Mouse (Mus musculus) thymus, postnatal 25 days (tissue): ENCODE measurements around the gene Ccn1.

Experiments
- DNase-seq: peaks from one replicate; pipeline ENCODE4 v3.0.0; 2022

Ccn1 gene

DNA sequence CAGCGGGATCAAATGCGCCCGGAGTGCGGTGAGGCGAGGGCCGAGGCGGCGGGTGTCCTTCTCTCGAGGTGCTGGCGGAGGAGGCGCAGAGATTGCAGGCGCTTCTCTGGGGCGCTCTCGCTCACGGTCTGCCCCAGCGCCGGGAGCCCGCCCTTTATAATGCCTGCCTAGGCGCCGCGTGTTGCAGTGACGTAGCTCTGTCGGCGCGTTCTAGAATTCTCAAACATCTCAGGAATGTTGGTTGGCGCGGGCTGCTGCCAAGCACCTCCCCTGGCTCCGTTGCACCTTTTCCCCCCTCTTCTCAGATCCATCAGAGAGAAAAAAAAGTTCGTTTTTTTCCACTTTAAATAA lies at the start of gene Ccn1:
Gene Ccn1 (minus strand): TSS at position 130 of the 351 bp plus-strand sequence.
- DNase-seq: no peak

- no peak for DNase-seq
Observed at GRCm38 (mm10) chr3:145693361-145693760, 43.6 kb upstream of the Ccn1 start.

DNA sequence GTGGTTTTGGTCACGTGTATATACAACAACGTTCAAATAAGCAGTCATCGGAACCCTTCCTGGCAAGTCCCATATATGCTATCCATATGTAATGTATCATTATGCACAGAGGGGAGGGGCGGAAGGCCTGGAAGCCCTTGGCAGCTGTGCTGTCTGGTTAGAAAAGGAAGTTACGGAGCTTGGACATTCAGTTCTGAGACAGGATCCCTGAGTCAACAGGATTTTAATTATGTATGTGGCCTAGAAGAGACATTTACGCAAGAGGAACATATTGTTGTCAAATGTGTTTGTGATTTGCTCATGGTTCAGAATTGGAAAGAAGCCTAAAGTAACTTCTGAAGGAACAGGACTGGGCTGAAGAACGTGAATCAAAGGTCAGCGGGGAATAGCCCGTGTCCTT lies 42.3 kb upstream of the Ccn1 start:
- no peak for DNase-seq

- DNase-seq: no peak
Observed at GRCm38 (mm10) chr3:145691415-145691814, 41.6 kb upstream of the Ccn1 start.

DNA sequence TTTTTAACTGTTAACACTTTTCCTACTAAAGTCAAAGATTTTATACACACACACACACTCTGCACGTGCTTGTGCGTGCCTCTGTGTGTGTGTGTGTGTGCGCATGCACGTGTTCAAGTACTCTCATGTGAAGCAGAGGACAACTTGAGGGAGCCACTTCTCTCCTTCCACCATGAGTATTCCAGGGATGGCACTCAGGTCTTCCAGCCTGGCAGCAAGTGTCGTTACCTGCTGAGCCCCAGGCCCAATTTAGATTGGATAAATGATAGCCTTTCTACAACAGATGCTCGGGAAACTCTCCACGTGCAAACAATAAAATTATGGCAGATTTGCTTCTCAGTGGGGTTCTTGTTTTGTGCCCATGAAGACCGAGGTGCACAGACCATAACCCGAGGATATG lies 39.5 kb upstream of the Ccn1 start:
- no peak for DNase-seq

GRCm38 (mm10) chr3:145687836-145688235 lies 38.1 kb upstream of the Ccn1 start:
- no peak for DNase-seq

- DNase-seq: no peak
Observed at GRCm38 (mm10) chr3:145684604-145685441, 35.0 kb upstream of the Ccn1 start.

DNA sequence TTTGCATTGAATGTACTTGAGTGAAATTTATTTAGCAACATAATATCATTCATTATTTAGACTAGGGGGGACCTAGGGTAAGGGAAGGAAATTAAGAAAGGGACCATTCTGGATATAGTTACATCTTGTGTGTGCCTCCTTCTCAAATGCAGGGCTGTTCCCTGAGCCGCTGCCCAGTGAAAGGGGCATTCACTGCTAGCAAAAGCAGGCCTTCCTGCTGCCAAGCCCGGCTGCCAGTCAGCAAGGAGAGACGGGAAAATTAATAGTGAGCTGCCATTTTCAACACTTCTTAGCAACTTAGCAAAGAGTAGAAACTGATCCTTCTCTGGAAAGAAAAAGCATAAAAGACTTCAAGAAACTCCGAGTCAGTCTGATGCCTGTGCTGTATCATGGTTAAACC lies 34.4 kb upstream of the Ccn1 start:
- no peak for DNase-seq

- no peak for DNase-seq
Observed at GRCm38 (mm10) chr3:145681348-145681935, 31.7 kb upstream of the Ccn1 start.

- DNase-seq: no peak
Observed at GRCm38 (mm10) chr3:145680686-145681085, 30.9 kb upstream of the Ccn1 start.

DNA sequence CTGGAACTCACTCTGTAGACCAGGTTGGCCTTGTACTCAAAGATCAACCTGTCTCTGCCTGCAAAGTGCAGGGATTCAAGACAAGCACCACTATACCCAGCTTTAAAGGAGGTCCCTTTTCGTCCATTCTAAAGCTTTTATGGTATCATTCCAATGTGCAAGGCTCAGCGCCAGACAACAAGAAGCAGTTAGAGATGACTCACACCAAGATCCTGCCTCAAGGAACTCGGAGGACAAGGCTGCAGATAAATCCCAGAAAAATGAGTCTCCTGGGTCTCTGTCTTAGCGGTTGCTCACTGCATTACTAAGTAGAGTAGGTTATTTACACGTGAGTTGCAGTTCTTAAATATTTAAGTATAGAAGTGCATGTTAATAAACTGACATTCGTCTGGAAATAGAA lies 26.4 kb upstream of the Ccn1 start:
- DNase-seq: no peak

DNA sequence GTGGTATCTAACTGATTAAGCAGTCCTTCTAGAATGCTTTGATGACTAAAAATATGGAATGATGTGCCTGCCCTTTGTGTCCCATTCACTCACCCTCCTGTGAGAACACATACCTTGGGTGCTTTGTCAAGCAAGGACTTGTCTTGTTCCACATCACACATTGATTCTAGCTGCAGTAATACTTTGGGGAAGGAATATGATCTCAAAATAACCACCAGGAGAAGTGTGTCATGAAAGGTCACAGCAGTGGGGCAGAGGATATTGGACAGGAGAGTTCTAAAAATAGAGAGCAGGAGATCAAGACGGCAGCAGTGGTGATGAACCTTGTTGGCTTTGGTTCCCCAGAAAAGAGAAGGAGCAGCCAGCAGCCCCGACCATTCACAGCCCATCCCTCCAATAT lies 25.0 kb upstream of the Ccn1 start:
- no peak for DNase-seq

DNA sequence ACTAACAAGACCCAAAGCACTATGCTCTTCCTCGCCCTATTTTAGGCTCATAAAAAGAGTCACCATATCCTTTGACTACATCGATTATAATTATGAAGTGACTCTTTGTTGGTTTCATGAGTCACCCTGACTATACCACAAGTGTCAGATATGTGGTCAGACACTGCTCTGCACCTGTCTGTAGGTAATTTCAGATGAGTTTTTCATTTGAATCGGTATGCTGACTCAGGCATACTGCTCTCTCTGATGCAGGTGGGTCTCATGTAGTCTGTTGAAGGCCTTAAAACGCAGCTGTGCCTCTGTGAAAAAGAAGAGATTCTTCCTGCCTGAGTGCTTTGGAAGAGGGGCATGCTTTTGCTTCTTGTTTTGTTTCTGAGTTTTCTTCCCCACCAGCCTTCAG lies 16.6 kb upstream of the Ccn1 start:
- DNase-seq: no peak

- no peak for DNase-seq
Observed at GRCm38 (mm10) chr3:145656993-145657713, 7.4 kb upstream of the Ccn1 start.

GRCm38 (mm10) chr3:145654944-145655343 lies 5.2 kb upstream of the Ccn1 start:
- DNase-seq: no peak

- DNase-seq: no peak
Observed at GRCm38 (mm10) chr3:145654028-145654427, 4.2 kb upstream of the Ccn1 start.

DNA sequence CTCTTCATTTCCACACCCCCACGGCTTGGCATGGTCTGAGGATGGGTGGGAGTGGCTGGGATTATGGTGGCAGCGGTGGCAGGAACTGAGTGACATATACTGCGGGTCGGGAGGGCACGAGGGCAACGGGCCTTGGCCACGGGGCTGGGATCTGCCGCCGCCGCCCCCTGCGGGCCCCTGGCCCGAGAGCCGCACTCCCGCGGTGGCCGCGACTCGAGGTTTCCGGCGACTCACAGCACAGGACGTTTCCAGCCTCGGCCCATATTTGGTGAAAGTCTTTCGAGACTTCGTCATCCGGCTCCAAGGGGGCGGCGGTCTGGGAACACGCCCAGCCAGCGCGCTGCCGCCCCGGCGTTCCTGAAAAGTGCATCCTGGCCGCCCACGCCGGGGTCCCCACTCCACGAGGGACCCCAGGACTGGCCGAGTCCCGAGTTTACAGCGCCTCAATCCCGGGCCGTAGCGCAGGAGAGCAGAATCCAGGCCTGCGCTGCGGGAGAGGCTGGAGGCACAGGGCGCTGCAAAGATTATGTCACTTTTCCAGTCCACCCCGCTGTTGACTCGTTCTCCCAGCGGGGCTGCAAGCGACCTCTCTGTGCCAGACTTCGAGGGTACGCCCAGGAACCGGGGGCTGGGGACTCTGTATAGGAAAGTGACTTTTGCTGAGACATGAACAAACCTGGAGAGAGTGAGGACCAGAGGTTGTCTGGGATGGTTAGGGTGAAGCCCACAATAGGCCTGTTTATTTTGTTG lies 3.6 kb upstream of the Ccn1 start:
- DNase-seq: no peak

DNA sequence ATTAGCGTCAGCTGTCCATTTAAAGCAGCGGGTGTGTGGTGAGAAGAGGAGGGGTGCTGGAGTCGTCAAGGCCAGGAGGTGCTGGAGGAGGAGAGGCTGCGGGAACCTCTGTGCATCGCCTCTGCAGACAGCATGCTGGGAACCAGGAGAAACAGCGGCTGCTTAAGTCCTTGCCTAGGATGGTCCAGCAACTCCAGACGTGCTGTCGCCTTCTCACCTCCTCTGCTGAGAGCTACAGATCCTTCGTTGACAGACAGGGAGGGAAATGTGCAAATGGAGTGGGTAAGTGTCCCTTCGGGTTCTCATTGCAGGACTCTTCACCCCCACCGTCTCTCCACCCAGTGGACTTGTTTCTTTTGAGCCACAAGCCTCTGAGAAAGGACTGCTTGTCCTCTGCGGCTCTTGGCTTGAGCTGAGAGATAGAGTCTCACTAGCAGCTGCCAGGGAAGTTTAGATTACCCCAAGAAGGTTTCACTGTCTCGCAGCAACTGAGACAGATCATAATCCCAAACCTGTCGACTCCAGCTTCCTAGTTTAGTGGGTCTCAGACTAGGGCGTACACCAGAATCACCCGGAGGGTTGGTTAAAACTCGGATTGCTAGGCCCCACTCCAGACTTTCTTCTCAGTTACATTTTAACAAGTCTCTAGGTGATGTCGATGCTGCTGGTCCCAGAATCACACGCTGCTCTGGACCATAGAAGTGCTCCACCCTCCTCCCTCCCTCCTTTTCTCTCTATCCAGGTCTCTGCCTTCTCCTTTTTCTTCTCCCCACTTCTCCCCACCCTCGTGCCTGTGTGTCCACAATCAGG lies 2.7 kb upstream of the Ccn1 start:
- no peak for DNase-seq

DNA sequence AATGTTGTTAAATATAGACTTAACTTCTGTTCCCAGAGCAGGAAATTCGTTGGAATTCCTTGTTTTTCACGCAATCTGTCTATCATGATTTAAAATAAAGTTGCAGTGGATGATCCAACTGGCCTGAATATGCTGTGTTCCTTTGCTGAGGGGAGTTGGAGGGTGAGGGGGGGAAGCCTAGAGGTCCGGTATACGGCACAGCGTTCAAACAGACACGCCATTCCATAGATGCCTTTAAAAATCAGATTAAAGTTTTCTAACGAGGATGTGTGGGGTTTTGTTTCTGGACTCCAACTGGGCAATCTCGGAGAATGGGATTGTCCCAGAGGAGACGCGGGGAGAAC lies 2.2 kb upstream of the Ccn1 start:
- no peak for DNase-seq

- no peak for DNase-seq
Observed at GRCm38 (mm10) chr3:145651029-145651977, 1.5 kb upstream of the Ccn1 start.

DNA sequence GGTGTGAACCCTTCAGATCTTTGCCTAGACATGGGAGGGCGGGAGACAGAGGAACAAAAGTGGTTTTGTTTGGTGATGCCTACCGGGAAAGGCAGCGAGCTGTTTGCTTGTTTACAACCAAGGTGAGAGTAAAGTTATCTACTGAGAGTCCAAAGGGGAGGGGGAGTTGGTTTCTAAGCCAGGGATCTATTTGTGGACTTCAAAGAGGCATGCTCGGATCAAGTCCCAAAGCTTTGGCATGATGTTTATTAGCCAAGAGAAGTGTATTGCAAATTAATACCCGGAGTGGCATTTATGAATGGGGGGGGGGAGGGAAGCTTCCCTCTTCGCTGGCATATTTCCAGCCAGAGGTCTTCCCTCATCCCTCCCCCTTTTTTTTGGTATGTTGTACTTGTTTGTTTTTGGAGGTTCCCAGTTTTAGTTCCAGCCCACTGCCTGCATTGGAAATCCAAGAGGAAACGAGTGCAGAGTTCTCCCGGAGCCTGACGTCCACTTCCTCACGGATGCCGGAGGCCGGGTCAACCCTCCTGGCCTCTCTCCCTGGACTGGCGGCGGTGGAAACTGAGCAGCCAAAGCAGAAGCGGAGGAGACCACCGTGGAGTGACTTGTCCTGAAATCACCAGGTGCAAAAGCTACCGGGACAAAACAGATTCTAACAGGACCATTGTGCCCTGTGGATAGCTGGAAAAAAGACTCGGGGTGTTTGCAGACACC lies 674 bp upstream of the Ccn1 start:
- DNase-seq: no peak
